Mouse (Mus musculus): ENCODE results near the gene Pecam1. TPM values are rescaled to one million over a fixed set of nuclear protein-coding genes. Genes with fewer than 3 reads are reported as not detected.
"Not testable (repeated sequence)": the region's sequence is repeated elsewhere in the genome, so short reads cannot be mapped to it uniquely, and the experiment has no call there.

The Pecam1 gene
- total RNA-seq, 2 experiments from 2014 or later, result 19.3 to 20.1 TPM

DNA sequence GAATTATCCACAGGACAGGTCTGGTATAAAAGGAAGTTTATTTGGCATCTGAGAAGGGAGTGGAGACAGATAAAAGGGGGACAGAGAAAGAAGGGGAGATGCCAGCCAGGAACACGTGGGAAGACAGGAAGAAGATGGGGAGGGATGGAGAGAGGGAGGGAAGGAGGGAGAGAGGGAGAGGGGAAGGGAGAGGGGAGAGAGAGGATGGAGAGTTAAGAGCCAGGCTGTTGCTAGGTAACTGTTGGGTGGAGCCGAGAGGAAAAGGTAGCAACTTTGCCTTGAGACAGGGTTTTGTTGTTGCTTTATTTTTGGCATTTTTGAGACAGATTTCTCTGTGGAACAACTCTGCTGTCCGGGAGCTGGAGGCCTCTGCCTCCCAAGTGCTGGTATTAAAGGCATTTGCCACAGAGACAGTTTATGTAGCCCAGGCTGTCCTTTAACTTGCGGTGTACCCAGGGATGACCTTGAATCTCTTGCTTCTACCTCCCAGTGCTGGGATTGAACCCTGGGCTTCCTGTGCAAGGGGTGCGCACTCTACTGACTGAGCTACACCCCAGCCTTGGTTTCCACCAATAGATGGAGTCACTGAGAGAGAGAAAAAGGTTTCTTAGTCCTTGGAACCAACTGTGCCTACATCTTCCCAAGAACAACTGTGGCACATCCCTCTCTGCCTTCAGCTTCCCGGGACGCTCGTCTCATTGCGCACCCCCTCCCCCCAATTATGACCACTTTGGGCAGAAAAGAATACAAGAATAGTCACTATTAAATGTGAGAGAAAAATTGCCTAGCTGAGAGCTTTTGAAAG, 111.7 kb downstream of the Pecam1 start:
- DNase-seq (ENCODE audit: low spot score in 2 of 2), result no peak

DNA sequence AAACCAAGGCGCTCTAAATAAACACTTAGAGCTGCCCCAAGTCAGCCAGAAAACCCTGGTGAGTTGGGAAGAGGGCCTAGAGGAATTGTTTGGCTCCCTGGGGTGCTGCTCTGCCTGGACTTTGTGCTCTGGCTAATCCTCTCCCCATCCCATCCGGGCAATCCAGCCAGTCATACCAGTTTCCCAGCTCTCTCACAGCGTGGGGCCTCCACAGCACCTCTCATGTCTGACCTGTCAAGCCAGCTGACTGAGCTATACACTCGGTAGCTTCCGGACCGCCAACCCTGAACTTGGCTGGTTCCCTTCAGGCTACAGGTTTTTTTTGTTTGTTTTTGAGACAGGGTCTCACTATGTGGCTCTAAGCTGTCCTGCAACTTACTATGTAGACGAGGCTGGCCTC, 112.7 kb downstream of the Pecam1 start:
- no peak for DNase-seq (ENCODE audit: low spot score in 2 of 2)

DNA sequence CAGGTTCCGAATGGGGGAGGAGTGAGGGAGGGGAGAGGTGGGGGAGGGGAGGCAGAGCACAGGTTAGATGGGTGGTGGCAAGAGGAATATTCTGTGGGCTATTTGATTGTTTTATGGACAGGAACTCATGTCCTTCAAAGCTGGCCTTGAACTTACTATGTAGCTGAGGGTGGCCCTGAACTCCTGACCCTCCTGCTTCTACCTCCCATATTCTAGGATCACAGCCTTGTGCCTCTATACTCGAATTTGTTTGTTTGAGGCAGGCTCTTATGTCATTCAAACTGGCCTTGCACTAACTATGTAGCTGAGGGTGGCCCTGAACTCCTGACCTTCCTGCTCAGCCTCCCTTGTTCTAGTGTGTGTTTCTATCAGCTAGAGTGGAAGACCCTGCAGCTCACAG, 114.5 kb downstream of the Pecam1 start:
- no peak for DNase-seq (ENCODE audit: low spot score in 2 of 2)

DNA sequence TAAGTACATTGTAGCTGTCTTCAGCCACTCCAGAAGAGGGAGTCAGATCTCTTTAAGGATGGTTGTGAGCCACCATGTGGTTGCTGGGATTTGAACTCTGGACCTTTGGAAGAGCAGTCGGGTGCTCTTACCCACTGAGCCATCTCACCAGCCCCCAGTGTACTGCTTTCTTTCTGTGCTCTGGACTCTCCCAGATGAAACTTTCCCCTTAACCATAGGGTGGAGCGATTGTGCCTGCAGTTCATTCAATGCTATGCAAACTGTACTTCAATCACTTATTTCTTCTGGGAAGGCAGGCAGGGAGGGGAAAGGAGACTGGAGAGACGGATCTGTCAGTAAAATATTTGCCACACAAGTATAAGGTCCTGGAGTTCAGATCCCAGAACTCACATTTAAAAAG, 116.3 kb downstream of the Pecam1 start:
- not testable (repeated sequence) for DNase-seq (ENCODE audit: low spot score in 2 of 2)

GRCm38 (mm10) chr11:106633456-106633855, 117.0 kb downstream of the Pecam1 start:
- DNase-seq (ENCODE audit: low spot score in 2 of 2), result no peak

DNA sequence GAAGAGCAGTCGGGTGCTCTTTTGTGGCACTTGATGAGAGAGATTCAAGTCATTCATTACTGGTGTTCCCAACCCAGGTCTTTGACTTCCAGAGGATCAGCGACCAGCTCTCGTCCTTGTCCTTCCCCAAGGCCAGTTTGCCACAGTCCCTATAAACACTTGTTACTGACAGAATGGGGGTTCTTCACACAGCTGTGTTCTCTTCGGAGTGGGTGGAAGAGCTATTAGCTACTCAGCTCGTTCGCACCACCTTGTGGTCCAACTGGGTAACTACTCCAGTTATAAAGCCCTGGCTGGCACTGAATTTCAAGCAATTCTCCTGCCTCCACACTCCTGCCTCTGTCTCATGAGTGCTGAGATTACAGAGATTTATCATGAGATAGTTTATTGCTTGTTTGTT, 122.7 kb downstream of the Pecam1 start:
- peak; percentile 71 to 80 for DNase-seq (ENCODE audit: low spot score in 2 of 2)

DNA sequence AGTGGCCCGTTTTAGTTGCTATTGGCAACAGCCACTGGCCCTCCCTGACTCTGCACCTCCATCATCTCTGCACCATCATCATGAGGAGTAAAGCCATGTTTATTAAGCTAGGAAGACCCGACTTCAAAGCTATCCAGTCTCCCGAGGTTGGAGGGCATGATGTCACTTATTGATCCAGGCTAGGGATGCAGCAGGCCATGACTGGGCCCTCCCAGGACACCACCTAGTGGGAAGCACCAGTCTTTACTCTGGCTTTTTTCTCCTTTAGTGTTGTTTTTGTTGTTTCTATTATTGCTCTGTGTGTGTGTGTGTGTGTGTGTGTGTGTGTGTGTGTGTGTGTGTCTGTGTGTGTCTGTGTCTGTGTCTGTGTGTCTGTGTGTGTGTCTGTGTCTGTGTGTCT, 124.9 kb downstream of the Pecam1 start:
- DNase-seq (ENCODE audit: low spot score in 2 of 2), result no peak

DNA sequence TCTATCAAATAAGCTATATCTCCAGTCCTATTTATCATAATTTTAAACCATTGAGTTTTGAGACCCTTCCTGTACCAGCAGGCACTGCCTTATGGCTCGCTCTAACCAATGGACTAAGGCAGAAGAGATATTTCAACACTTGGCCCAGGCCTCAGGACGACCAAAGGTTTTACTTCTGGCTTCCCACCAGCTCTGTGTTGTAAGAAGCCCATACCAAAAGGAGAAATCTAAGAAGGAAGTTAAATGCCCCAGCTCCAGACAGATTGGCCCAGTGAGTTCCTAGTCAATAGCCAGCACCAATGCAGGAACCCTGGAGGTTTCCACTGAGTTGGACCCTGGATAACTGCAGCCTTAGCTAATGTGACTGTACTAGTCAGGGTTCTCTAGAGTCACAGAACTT, 126.8 kb downstream of the Pecam1 start:
- DNase-seq (ENCODE audit: low spot score in 2 of 2), result no peak

DNA sequence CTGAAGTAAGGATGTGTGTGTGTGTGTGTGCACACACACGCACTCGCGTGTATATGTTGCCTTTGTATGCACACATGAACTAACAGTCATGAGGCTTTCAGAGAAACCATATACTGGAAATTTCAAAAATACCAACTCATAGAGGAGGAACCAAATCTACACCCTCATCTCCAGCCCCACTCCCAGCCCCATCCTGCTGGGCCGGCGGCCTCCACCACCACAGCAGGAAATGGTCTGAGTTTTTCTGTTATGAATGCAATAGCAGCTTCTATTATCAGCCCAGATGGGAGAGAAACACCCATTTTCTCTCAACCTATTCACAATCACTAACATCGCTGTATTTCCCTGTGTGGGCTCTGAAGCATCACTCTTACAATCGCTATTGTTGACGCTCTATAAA, 128.4 kb downstream of the Pecam1 start:
- DNase-seq (ENCODE audit: low spot score in 2 of 2), result no peak

DNA sequence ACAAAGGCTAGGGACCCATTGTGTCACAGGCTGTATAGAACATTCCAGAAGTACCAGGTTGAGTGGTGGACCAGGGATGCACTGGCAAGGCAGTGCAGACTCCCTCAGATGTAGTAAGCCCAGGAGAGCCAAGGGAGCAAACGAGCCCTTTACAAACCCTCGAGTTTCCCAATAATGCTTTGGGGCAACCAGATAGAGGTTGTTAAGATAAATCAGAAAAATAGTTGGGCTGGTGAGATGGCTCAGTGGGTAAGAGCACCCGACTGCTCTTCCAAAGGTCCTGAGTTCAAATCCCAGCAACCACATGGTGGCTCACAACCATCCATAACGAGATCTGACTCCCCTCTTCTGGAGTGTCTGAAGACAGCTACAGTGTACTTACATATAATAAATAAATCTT, 131.7 kb downstream of the Pecam1 start:
- DNase-seq (ENCODE audit: low spot score in 2 of 2), result not testable (repeated sequence)

- no peak for DNase-seq (ENCODE audit: low spot score in 2 of 2)
Measured at GRCm38 (mm10) chr11:106617821-106618580, 132.4 kb downstream of the Pecam1 start.

DNA sequence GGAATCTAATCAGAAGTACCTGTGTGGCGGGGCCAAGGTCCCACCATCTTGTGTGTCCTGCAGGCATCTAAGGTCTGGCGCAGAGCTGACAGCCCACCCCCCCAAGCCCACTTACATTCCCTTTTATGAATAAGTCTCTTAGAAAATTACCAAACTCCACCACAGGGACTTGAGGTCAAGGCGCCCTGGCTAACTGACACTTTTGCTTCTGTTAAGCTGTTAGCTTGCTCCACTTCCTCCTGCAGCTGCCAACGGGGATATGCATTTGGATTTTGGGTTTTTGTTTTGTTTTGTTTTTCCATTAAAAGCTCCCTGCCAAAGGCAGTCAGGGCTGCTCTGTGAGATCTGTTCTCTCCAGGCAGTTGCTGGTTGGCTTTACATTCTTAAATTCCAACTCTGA, 134.9 kb downstream of the Pecam1 start:
- no peak for DNase-seq (ENCODE audit: low spot score in 2 of 2)

DNA sequence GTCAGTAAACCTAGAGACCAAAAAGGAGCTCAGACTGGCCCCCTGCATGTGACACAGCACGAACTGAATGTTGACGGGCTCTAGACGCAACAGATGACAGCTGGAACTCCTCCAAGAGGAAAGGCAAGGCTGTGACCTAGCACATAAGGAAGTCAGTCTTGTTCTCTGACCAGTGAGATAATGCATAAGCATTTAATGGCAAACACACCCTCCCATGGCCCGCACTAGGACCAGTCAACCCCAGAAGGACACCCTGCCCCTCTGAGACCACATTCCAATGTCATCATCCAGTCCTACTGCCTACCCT, 136.1 kb downstream of the Pecam1 start:
- DNase-seq (ENCODE audit: low spot score in 2 of 2), result no peak

DNA sequence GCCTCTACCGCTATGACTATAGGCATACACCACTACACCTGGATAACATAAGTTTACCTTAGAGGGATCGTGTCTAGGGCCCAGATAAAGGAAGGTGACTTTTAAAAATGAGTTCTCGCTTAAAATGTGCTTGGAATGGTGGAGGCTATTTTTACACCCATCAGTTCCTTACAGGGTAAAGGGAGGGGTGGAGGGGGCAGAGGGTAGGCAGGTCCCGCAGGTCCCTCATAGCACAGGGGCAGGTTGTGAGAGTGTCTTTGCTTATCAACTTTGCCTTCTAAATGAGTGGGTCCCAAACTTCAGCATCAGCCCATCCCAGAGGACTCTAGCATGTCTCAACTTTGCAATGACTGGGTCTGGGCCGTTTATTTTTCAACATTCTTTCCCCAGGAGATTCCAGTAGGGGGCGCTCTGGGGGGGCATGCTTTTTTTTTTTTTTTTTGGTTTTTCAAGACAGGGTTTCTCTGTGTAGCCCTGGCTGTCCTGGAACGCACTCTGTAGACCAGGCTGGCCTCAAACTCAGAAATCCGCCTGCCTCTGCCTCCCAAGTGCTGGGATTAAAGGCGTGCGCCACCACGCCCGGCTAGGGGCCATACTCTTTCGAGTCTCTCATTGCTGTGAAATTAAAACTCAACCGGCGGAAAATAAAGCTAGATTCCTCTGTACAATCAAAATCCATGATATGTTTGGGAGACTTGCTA, 136.6 kb downstream of the Pecam1 start:
- no peak for DNase-seq (ENCODE audit: low spot score in 2 of 2)

GRCm38 (mm10) chr11:106612961-106613637, 137.3 kb downstream of the Pecam1 start, which contains the start of gene Tex2:
Tex2 (minus strand) TSS chr11:106613423.
- peak; percentile 95 to 98 for DNase-seq (ENCODE audit: low spot score in 2 of 2)

DNA sequence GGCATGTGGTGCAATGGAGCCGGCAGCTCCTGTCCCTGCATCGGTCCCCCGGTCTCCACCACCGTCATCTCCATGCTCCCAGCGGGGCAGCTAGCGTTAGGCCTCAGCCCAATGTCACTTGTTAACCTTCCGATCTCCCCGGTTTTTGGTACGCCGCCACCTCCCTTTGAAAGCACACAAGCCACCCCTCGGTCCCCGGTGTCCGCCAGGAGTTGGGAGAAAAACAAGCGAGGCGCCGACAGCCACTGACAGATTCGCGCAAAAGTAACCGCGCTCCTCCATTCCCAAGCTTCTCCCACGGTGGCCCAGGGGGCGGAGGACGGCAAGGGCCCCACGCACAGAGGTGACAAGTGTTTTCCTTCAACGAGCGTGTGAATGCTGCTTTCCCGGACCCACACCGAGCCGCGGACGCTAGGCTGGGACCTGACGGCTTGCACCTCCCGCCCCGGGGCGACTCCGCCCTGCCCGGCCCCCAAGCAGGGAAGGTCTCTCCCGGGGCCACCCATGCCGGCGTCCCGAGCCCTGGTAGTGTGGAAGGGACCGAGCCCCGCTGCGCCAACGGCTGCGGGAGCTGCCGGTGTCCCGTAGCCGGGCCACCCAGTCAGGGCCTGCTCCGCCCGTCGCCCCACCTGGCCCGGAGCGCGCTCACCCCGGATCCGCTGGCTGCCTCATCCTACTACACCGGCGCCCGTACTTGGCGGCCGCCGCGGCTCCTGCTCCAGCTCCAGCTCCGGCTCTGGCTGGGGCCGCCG, 138.0 kb downstream of the Pecam1 start:
- DNase-seq (ENCODE audit: low spot score in 2 of 2), result peak; percentile 32 to 48

DNA sequence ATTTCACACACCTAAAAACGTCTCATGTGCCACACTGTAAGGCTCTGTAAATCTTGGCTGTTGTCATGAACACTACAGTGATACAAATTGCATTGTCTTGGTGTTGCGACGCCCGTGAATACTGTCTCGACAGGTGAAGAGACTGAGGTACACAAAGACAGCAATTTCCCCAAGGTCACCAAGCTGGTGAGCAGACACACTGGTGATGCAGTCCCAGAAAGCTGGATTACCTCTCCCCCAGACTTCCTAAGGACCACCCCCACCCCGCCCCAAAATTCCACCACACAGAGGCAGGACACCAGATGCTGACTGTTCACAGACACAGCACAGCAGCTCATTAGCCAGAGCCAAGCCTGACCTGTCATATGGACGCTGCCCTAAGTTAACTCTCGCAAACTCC, 140.7 kb downstream of the Pecam1 start:
- DNase-seq (ENCODE audit: low spot score in 2 of 2), result no peak

DNA sequence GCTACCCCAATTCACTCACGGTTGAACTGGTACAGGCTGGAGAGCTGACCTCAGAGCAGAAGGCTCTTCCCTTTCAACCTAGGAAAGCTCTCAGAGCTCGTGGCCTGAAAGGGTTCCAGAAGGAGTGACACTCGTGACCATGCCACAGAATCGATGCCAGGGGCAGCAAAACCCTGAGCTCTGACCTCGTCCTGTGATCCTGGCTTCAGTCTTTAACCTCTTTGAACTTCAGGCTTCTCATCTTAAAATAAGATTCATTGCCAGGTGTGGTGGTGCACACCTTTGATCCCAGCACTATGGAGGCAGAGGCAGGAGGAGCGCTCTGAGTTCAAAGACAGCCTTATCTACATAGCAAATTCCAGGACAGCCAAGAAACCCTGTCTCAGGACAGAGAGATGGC, 143.1 kb downstream of the Pecam1 start:
- no peak for DNase-seq (ENCODE audit: low spot score in 2 of 2)

DNA sequence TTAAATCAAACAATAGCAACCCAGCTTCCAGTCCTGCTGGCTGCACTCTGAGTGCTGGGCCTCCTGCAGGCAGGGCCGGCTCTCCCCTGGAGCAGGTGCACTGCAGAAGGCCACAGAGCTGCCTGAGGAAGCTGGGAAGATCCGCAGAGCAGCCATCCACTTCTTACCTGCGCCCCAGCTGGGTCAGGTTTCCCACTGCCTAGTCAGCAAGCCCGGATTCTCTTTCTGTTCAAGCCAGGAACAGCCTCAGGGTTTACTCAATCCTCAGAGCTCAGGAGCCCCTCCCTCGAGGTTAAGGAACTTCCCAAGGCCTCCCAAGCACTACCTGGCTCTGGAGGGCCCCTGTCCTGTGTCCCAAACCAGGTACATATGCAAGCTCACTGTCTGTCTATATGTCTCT, 144.4 kb downstream of the Pecam1 start:
- DNase-seq (ENCODE audit: low spot score in 2 of 2), result no peak

All from left cerebral cortex, adult 18-20 months (tissue).